Mouse (Mus musculus) T-helper 2 cell (primary cell): ENCODE measurements at regions not wholly inside any gene's neighbourhood (a gene's known extent, or its start where the extent isn't known, plus 50 kb on each side); places are given as distances from the start of the nearest gene placed in this dataset.

ENCODE experiments used
- in situ Hi-C: fragments of 300-600 bp; cut with MboI, MseI; formaldehyde crosslinking; loops from one replicate; pipeline ENCODE4 v1.15.1; 2025; ENCODE audit warnings: high pct_unique_total_duplicates

DNA sequence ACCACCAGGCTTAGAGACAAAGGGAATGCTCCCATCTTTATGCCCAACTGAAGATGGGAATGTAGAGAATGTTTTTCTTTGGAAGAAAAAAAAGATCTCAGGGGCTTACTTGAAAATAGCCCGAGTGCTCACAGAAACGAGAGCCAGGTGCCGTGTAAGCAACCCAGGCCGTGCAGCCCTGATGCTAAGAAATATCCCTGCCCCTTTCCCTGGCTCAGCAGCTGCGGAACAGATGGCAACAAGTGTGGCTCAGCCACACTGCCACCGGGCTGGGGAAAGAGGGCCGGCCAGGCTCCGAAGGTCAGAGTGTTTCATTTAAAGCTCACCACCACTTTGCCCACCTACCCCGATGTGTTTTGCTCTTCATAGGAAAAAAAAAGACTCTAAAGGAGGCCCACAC lies 205.7 kb upstream of the Kbtbd8 start:
- in situ Hi-C loops = no loop called here

- in situ Hi-C loops = no loop called here
These were observed 200.9 kb upstream of the Lrig1 start for GRCm38 (mm10) chr6:94900862-94901261.

GRCm38 (mm10) chr6:94898881-94899280 lies 198.9 kb upstream of the Lrig1 start:
- in situ Hi-C loops = no loop called here

- in situ Hi-C loops = no loop called here
These were observed 190.2 kb upstream of the Lrig1 start for GRCm38 (mm10) chr6:94890165-94890564.

DNA sequence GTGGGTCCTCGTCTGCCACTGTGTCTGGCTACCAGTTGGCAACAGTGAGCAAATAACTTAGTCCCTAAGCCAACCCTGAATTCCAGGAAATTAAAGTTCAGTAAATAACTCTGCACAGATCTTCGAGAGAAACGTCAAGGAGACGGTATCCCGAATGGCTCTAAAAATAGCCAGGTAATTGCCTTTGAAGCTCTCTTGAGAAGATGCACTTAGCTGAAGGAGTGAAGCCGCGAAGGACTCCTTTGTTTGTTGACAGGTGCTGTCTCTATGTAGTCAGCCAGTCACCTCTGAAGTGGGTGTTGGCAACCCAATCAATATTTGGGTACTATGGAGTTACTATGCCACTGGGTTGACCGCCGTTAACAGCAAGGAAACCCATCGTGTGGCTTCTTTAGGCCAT lies 189.3 kb upstream of the Lrig1 start:
- in situ Hi-C loops = loop anchor here (10.0 kb wide), 1 partner anchor 1454 kb away; no protein-coding TSS in a partner anchor

DNA sequence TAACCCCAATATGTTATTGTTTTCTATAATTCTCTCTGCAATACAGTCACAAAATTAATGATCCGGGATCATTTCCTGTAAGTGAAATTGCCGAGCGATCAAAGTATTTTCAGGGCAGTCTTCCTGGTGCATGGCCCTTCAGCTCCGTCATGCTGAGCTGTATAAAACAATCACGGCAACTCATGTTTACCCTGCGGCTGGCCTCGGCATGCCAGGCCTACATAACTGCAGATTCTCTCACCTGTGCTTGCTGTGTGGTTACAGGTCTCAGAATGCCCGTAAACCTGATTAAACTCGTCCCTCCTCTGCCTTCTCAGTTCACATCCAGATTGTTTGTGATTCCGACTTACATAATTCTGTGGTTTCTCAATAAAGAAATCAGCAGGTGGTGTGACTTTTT lies 181.2 kb upstream of the Lrig1 start:
- in situ Hi-C loops = loop anchor here (10.0 kb wide), 1 partner anchor 1446 kb away; no protein-coding TSS in a partner anchor

GRCm38 (mm10) chr6:94875841-94876240 lies 175.9 kb upstream of the Lrig1 start:
- in situ Hi-C loops = no loop called here

DNA sequence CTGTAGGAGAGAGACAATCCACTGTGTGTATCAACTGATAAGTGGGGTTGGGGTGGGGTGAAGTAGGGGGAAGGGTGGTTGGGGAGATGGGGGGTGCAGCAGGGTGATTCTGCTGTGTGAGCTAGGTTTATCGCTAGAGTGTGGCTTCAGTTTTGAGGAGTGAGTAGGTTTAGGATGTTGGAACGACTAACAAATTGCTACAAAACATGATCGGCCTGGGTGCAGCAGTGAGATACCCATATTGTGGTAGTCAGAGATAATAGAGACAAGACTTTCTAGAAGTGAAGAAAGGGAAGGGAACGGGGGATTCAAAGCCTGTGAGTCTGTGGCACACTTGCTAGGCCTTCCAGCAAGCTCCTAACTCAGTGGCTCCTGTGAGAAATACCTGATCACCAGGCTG lies 175.1 kb upstream of the Lrig1 start:
- in situ Hi-C loops = no loop called here

DNA sequence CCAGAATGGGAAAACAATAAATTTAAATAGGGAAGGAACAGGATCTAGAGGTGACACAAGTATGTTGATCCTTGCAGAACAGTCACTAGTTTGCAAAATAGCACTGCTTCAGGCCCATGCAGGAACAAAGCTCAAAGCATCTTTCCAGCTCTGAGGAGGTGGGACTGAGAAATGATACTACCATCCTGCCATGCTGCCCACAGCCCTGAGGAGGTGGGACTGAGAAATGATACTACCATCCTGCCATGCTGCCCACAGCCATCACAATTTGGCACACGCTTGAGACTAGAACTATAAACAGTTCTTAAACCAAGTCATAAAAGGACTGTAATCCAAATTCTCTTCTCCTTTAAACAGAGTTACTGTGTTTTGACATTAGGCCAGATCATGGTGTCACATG lies 174.5 kb upstream of the Lrig1 start:
- in situ Hi-C loops = no loop called here

DNA sequence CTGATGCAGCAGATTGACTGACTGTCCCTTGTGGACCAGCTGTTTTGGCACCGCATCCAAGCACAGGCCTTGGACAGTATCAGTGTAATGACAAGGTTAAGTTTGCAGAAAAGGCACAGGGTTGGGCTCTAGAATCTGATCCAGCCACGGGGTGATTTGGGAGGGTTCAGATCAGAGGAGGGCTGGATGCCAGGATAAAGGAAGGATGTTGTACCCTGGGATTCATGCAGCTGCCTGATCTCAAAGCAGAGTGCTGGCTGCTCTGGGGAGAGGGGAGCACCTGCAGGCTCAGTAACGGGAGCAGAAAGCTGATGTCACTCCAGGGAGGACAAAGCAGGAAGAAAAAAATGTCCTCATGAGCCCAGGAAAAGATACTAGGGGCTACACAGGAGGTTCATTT lies 168.0 kb upstream of the Lrig1 start:
- in situ Hi-C loops = no loop called here

GRCm38 (mm10) chr6:94865498-94865897 lies 165.5 kb upstream of the Lrig1 start:
- in situ Hi-C loops = no loop called here

- in situ Hi-C loops = no loop called here
These were observed 158.2 kb upstream of the Lrig1 start for GRCm38 (mm10) chr6:94858121-94858621.

DNA sequence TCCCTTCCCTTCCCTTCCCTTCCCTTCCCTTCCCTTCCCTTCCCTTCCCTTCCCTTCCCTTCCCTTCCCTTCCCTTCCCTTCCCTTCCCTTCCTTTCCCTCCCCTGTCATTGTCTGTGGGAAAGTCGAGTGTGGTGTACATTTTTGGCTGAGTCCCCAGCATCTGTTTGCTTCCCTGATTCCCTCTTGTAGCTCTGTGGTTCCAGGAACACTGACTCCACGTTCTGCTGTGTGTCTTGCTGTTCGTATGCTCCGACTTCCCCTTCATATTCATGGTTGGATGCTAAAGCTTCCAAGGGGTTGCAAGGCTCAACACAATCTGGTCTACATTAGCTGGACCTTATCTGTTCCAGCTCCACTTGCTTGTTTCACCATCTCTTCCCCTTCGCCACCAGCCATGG lies 150.2 kb upstream of the Lrig1 start:
- in situ Hi-C loops = no loop called here

- in situ Hi-C loops = no loop called here
These were observed 149.6 kb upstream of the Lrig1 start for GRCm38 (mm10) chr6:94849533-94849932.

- in situ Hi-C loops = no loop called here
These were observed 148.5 kb upstream of the Lrig1 start for GRCm38 (mm10) chr6:94848437-94848836.

DNA sequence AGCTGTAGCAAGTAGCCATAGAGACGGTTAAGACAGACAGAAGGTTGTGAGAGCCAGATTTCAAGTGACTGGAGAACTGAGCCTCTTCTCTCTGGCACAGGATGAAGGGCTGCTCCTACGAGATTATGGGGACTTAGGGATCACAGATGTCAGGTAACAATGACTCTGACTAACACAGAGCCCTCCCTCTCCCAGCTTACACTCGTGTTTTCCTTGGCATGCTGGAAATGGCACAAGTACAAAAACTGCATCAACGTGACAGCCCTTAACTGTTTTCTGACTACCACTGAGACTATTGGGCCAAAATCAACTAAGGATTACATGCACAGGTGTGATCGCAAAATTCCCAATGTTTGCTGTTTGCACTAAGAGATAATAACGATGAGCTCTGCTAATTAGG lies 145.9 kb upstream of the Lrig1 start:
- in situ Hi-C loops = no loop called here

- in situ Hi-C loops = no loop called here
These were observed 142.9 kb upstream of the Lrig1 start for GRCm38 (mm10) chr6:94842856-94843255.

DNA sequence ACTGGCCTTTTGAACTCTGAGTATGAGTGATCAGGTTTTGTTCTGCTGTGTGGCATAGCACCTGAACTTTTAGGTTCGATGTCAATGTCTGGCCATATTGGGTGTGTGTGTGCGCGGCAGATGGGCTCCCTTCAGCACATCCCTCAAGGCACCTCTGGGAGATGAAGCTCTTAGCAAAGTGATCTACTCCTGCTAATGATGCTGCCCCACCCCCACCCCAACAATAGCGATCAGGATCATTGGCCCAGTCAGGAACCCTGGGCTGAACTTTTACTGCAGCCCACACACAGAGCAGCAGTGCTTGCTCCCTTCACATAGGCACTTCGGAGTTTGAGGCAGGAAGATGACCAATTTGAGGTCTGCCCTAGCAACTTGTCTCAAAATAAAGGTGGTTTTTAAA lies 141.9 kb upstream of the Lrig1 start:
- in situ Hi-C loops = no loop called here

GRCm38 (mm10) chr6:94835742-94836141 lies 135.8 kb upstream of the Lrig1 start:
- in situ Hi-C loops = loop anchor here (10.0 kb wide), 1 partner anchor 819 kb away; no protein-coding TSS in a partner anchor

DNA sequence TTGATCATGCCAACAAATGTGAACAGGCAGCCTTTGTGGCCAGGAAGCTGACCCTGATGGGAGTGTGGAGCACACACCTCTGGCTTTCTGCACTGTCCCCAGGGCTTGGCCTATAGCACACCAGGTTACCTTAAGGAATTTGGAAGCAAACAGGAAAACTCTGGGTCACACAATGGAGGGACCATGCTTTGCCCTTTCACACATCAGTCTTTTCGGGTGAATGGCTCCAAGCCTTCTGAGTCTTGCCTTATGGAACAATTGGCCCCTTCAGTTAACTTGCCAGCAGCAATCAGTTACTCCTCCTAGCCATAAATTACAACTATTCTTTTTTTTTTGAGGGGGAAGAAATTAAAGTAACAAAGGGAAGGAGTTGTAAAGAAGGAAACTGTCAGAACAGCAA lies 134.6 kb upstream of the Lrig1 start:
- in situ Hi-C loops = loop anchor here (10.0 kb wide), 1 partner anchor 820 kb away; no protein-coding TSS in a partner anchor

DNA sequence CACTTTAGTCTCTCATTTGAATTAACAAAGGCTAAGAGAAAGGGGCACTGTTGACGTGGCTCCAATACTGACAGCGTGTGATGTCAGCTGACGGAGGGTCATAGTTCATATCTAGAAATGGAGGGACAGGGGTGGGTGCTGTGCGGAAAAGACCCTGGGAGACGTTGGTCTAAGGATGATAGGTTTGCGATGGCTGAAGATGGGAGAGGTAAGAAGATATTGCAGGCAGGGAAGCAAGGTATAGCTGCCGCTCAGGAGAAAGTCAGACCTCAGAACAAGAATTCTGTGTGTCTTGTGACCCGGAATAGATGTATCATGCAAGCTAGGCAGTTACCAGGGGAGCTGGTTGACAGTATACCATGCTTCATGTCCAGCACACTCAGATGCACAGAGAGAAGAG lies 130.8 kb upstream of the Lrig1 start:
- in situ Hi-C loops = loop anchor here (10.0 kb wide), 1 partner anchor 824 kb away; no protein-coding TSS in a partner anchor

DNA sequence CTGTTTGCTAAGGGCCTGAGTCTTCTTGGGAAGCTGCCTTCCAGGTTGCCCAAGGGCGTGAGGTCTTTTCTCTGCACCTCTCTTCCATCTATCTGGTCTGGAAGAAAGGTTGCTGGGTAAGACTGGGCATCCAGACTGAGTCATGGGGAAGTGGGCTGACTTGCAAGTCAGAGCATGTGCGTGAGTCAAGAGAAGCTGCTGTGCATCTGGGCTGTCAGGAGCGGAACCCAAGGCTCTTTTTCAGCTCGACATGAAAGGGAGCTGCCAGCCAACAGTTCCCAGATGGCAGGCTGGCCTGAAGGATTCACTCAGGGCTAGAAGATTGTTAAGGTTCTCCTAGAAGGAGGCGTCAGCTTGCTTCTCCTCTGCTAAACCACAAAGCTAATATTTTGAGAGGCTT lies 129.3 kb upstream of the Lrig1 start:
- in situ Hi-C loops = no loop called here

DNA sequence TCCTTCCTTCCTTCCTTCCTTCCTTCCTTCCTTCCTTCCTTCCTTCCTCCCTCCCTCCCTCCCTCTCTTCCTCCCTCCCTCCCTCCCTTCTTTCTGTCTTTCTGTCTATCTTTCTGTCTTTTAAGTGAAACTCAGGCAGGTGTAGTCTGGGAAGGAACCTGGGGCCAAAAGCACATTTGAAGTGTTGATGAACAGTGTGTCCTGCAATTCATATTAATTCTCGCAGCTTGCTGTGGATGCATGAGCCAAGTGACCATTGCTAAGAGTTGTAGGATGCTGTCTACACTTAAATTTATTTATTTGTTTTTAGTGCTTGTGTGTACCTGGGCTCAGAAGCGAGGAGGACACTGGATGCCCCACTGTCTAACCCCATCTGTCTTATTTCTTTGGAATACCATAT lies 126.7 kb upstream of the Lrig1 start:
- in situ Hi-C loops = no loop called here

- in situ Hi-C loops = loop anchor here (25.0 kb wide), 1 partner anchor 706 kb away; no protein-coding TSS in a partner anchor
These were observed 118.3 kb upstream of the Lrig1 start for GRCm38 (mm10) chr6:94818220-94818619.
